Mouse (Mus musculus) activated CD4-positive, CD25-positive, alpha-beta regulatory T cell, adult 9 weeks (primary cell): Measurements from ENCODE around the gene Gm13695. TPM values are rescaled to one million over a fixed set of nuclear protein-coding genes. Genes with fewer than 3 reads are reported as not detected.

Source experiments
- polyA plus RNA-seq: library from polyadenylated mRNA; unstranded; fragments of 100-300 nt; shearing (Covaris generic); gene quantifications from one replicate; pipeline ENCODE4 v1.2.1, GENCODE M21; 2017

Gm13695 gene
- not detected for polyA plus RNA-seq

DNA sequence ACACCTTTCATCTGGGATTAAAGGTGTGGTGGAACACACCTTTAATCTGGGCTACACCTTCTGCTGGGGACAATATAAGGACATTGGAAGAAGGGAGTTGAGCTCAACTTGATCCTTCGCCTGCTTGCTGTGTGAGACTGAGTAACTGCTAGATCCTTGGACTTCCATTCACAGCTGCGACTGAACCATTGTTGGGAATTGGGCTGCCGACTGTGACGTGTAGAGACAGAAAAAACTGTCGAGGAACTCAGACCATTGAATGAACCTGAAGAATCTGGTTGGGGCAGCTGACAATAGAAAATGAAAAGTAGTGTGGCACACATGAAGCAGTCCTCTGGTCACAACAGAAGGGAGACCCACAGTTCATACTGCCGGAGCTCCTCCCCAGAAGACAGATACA lies at the start of gene Gm13695:
Gm13695 (plus strand) TSS at position 301 of the 400 bp plus-strand sequence.

DNA sequence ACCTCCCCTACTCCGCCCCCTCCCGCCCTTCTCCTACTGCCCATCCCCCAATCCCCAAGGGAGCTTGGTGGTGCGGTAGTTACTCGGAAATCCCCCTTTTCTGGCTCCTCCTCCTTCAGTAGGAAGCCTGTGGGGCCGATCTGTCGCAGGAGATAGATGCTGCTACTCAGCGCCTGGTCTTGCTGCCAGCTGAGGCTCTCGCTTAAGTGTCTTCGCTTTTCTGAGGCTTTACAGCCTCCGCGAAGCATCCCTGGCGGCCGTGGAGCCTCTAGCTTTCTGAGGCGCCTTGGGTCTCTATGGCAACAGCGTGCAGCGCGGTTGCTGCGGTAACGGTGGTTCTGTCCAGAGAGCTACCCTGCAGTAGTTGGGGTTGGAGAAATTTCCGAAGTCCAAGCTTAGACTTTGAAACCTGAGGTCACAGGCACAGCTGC lies 26.2 kb upstream of the Gm13695 start, which contains the start of gene Zswim2:
Zswim2 (minus strand) TSS at position 298 of the 431 bp plus-strand sequence.

DNA sequence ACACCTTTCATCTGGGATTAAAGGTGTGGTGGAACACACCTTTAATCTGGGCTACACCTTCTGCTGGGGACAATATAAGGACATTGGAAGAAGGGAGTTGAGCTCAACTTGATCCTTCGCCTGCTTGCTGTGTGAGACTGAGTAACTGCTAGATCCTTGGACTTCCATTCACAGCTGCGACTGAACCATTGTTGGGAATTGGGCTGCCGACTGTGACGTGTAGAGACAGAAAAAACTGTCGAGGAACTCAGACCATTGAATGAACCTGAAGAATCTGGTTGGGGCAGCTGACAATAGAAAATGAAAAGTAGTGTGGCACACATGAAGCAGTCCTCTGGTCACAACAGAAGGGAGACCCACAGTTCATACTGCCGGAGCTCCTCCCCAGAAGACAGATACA lies 11.7 kb upstream of the Gm13695 start, which contains the start of gene Gm13698:
Gm13698 (plus strand) TSS at position 301 of the 400 bp plus-strand sequence.

DNA sequence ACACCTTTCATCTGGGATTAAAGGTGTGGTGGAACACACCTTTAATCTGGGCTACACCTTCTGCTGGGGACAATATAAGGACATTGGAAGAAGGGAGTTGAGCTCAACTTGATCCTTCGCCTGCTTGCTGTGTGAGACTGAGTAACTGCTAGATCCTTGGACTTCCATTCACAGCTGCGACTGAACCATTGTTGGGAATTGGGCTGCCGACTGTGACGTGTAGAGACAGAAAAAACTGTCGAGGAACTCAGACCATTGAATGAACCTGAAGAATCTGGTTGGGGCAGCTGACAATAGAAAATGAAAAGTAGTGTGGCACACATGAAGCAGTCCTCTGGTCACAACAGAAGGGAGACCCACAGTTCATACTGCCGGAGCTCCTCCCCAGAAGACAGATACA lies 5.9 kb upstream of the Gm13695 start, which contains the start of gene Gm13693:
Gm13693 (plus strand) TSS at position 301 of the 400 bp plus-strand sequence.

DNA sequence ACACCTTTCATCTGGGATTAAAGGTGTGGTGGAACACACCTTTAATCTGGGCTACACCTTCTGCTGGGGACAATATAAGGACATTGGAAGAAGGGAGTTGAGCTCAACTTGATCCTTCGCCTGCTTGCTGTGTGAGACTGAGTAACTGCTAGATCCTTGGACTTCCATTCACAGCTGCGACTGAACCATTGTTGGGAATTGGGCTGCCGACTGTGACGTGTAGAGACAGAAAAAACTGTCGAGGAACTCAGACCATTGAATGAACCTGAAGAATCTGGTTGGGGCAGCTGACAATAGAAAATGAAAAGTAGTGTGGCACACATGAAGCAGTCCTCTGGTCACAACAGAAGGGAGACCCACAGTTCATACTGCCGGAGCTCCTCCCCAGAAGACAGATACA lies 5.7 kb downstream of the Gm13695 start, which contains the start of gene Gm13696:
Gm13696 (plus strand) TSS at position 301 of the 400 bp plus-strand sequence.

DNA sequence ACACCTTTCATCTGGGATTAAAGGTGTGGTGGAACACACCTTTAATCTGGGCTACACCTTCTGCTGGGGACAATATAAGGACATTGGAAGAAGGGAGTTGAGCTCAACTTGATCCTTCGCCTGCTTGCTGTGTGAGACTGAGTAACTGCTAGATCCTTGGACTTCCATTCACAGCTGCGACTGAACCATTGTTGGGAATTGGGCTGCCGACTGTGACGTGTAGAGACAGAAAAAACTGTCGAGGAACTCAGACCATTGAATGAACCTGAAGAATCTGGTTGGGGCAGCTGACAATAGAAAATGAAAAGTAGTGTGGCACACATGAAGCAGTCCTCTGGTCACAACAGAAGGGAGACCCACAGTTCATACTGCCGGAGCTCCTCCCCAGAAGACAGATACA lies 11.5 kb downstream of the Gm13695 start, which contains the start of gene Gm13694:
Gm13694 (plus strand) TSS at position 301 of the 400 bp plus-strand sequence.

DNA sequence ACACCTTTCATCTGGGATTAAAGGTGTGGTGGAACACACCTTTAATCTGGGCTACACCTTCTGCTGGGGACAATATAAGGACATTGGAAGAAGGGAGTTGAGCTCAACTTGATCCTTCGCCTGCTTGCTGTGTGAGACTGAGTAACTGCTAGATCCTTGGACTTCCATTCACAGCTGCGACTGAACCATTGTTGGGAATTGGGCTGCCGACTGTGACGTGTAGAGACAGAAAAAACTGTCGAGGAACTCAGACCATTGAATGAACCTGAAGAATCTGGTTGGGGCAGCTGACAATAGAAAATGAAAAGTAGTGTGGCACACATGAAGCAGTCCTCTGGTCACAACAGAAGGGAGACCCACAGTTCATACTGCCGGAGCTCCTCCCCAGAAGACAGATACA lies 17.3 kb downstream of the Gm13695 start, which contains the start of gene Gm13697:
Gm13697 (plus strand) TSS at position 301 of the 400 bp plus-strand sequence.

DNA sequence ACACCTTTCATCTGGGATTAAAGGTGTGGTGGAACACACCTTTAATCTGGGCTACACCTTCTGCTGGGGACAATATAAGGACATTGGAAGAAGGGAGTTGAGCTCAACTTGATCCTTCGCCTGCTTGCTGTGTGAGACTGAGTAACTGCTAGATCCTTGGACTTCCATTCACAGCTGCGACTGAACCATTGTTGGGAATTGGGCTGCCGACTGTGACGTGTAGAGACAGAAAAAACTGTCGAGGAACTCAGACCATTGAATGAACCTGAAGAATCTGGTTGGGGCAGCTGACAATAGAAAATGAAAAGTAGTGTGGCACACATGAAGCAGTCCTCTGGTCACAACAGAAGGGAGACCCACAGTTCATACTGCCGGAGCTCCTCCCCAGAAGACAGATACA lies 23.1 kb downstream of the Gm13695 start, which contains the start of gene Gm13691:
Gm13691 (plus strand) TSS at position 301 of the 400 bp plus-strand sequence.

Other genes with a start within 250 kb of the Gm13695 start
- 16.6 TPM for gene Itgav, start 242.9 kb upstream of the Gm13695 start, polyA plus RNA-seq
- gene Fam171b, start 154.7 kb upstream of the Gm13695 start, polyA plus RNA-seq, result 0.05 TPM
- not detected for gene Zswim2, start 26.1 kb upstream of the Gm13695 start, polyA plus RNA-seq
- not detected for gene Gm13698, start 11.6 kb upstream of the Gm13695 start, polyA plus RNA-seq
- not detected for gene Gm13693, start 5.8 kb upstream of the Gm13695 start, polyA plus RNA-seq
- gene Gm13696, start 5.8 kb downstream of the Gm13695 start, polyA plus RNA-seq, result not detected
- not detected for gene Gm13694, start 11.6 kb downstream of the Gm13695 start, polyA plus RNA-seq
- not detected for gene Gm13697, start 17.4 kb downstream of the Gm13695 start, polyA plus RNA-seq
- not detected for gene Gm13691, start 23.2 kb downstream of the Gm13695 start, polyA plus RNA-seq